Mouse (Mus musculus): ENCODE results near the gene Slc20a1. TPM values are rescaled to one million over a fixed set of nuclear protein-coding genes. Genes with fewer than 3 reads are reported as not detected.

Gene Slc20a1
- total and polyA plus RNA-seq, 3 experiments, result 10.1 to 15.9 (median 14.7) TPM

DNA sequence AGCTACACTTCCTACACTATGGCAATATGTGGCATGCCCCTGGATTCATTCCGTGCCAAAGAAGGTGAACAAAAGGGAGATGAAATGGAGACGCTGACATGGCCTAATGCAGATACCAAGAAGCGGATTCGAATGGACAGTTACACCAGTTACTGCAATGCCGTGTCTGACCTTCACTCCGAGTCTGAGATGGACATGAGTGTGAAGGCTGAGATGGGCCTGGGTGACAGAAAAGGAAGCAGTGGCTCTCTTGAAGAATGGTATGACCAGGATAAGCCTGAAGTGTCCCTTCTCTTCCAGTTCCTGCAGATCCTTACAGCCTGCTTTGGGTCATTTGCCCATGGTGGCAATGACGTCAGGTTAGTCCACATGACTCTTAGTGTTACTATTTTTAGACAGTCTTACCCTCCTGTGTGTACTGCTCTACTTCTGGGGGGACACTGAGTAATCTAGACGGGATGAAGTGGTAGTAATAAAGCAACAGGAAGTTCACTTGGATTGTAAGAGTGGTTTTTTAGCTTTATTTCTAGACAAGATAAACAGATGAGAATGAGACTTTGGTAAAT lies 9.7 kb downstream of the Slc20a1 start:
- 63% methylated on average over 8 of the region's 8 CpGs for WGBS
- H3K4me1 ChIP-seq (ENCODE audit: control insufficient read depth, insufficient read depth, low read length), result peaks cover 3% of the 10 kb centered on the region; the same call in 1 of the 2 replicates
- H3K79me2 ChIP-seq (replicated peaks; ENCODE audit: control insufficient read depth, insufficient read depth, low read length), result no peaks in the 10 kb centered on the region
- no peak overlapping the region for H3K4me3 ChIP-seq
- intact Hi-C loops (cut with DNase I), result no loop called here
- no peak for TF ChIP-seq EP300 (IDR thresholded peaks at IDR 0.05; ENCODE audit: insufficient read depth, low read depth, low read length)
- no peak for TF ChIP-seq CTCF (IDR thresholded peaks at IDR 0.05)
- no peak for TF ChIP-seq POLR2A (IDR thresholded peaks at IDR 0.05; ENCODE audit: insufficient read depth, low read depth, low read length)
- no peak for DNase-seq
- no peak overlapping the region for H3K9ac ChIP-seq (ENCODE audit: low read depth, low read length)
- peaks cover 26% of the 10 kb centered on the region for H3K36me3 ChIP-seq (ENCODE audit: control insufficient read depth, insufficient read depth, low read length)
- H3K27me3 ChIP-seq (ENCODE audit: control insufficient read depth, insufficient read depth, low read length), result no peaks in the 10 kb centered on the region
- peak overlapping the region; percentile 28 for H3K27ac ChIP-seq

- Histone ChIP-seq H3K27ac (no peak overlapping the region), H3K4me3 (no peak overlapping the region), H3K4me1 (ENCODE audit: control insufficient read depth, insufficient read depth, low read length) (peaks cover 3% of the 10 kb centered on the region; the same call in 1 of the 2 replicates), H3K27me3 (ENCODE audit: control insufficient read depth, insufficient read depth, low read length) (no peaks in the 10 kb centered on the region), H3K36me3 (ENCODE audit: control insufficient read depth, insufficient read depth, low read length) (peaks cover 26% of the 10 kb centered on the region), H3K79me2 (replicated peaks; ENCODE audit: control insufficient read depth, insufficient read depth, low read length) (no peaks in the 10 kb centered on the region), H3K9ac (ENCODE audit: low read depth, low read length) (no peak overlapping the region)
- intact Hi-C loops (cut with DNase I), result loop anchor here (5.0 kb wide), 1 partner anchor 47 kb away; no protein-coding TSS in a partner anchor
- DNase-seq, result no peak
- TF ChIP-seq EP300 (IDR thresholded peaks at IDR 0.05; ENCODE audit: insufficient read depth, low read depth, low read length) (no peak), CTCF (IDR thresholded peaks at IDR 0.05) (no peak), POLR2A (IDR thresholded peaks at IDR 0.05; ENCODE audit: insufficient read depth, low read depth, low read length) (no peak)
- WGBS, result 74% methylated on average over 8 of the region's 8 CpGs
Observed at GRCm38 (mm10) chr2:129210089-129210749, 11.7 kb downstream of the Slc20a1 start.

GRCm38 (mm10) chr2:129211255-129211654 lies 12.7 kb downstream of the Slc20a1 start:
- Histone ChIP-seq H3K4me1 (ENCODE audit: control insufficient read depth, insufficient read depth, low read length) (peaks cover 3% of the 10 kb centered on the region; the same call in 1 of the 2 replicates), H3K4me3 (no peak overlapping the region), H3K9ac (ENCODE audit: low read depth, low read length) (no peak overlapping the region), H3K36me3 (ENCODE audit: control insufficient read depth, insufficient read depth, low read length) (peaks cover 24% of the 10 kb centered on the region), H3K27me3 (ENCODE audit: control insufficient read depth, insufficient read depth, low read length) (no peaks in the 10 kb centered on the region), H3K27ac (no peak overlapping the region), H3K79me2 (replicated peaks; ENCODE audit: control insufficient read depth, insufficient read depth, low read length) (no peaks in the 10 kb centered on the region)
- intact Hi-C loops (cut with DNase I), result loop anchor here (5.0 kb wide), 1 partner anchor 46 kb away; no protein-coding TSS in a partner anchor
- 73% methylated on average over 4 of the region's 4 CpGs for WGBS
- no peak for TF ChIP-seq POLR2A (IDR thresholded peaks at IDR 0.05; ENCODE audit: insufficient read depth, low read depth, low read length)
- peak; percentile 25; the same call in 1 of the 2 replicates for TF ChIP-seq CTCF (IDR thresholded peaks at IDR 0.05)
- DNase-seq, result no peak

DNA sequence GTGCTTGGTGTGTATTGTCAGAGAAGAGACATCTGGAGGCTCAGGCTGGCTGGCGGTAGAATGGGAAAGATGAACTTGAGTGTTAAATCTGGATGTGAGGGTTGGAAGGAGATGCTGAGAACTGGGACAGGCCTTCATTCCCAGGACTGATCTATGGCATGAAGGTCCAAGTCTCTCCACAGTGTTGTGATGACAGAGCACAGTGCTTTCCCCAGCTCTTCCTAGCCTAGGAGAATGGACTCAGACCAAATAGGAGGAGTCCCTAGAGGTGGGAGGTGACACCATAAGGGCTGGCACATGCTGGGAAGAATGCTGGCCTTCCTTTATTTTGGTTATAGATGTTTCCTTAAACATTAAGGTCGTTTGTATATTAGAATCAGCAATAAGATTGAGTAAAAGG lies 13.4 kb downstream of the Slc20a1 start:
- 67% methylated on average over 2 of the region's 2 CpGs for WGBS
- TF ChIP-seq EP300 (IDR thresholded peaks at IDR 0.05; ENCODE audit: insufficient read depth, low read depth, low read length), result no peak
- no peak for TF ChIP-seq POLR2A (IDR thresholded peaks at IDR 0.05; ENCODE audit: insufficient read depth, low read depth, low read length)
- TF ChIP-seq CTCF (IDR thresholded peaks at IDR 0.05), result no peak
- DNase-seq, result no peak
- intact Hi-C loops (cut with DNase I), result loop anchor here (5.0 kb wide), 1 partner anchor 45 kb away; no protein-coding TSS in a partner anchor
- H3K36me3 ChIP-seq (ENCODE audit: control insufficient read depth, insufficient read depth, low read length), result peaks cover 20% of the 10 kb centered on the region
- H3K27me3 ChIP-seq (ENCODE audit: control insufficient read depth, insufficient read depth, low read length), result no peaks in the 10 kb centered on the region
- peaks cover 2% of the 10 kb centered on the region; the same call in 1 of the 2 replicates for H3K4me1 ChIP-seq (ENCODE audit: control insufficient read depth, insufficient read depth, low read length)
- no peak overlapping the region for H3K4me3 ChIP-seq
- H3K9ac ChIP-seq (ENCODE audit: low read depth, low read length), result no peak overlapping the region
- no peak overlapping the region for H3K27ac ChIP-seq
- no peaks in the 10 kb centered on the region for H3K79me2 ChIP-seq (replicated peaks; ENCODE audit: control insufficient read depth, insufficient read depth, low read length)

DNA sequence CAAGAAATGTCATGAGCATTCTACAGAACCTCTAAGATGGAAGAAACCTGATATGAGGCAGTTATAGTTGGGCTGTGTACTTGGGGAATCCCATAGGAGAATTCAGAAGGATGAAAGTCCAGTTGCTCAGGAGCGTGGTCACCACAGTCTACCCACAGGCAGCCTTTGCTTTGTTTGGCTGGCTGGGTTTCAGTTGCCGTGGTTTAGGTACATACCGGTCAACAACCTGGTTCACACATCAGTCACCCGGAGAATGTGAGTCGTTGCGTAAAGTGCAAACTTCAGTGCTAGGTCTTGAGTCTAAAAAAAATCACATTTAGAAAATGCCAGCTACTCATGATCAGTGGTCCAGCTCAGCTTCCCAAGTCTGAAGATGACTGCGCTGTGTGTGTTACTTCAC lies 14.0 kb downstream of the Slc20a1 start:
- no peak for DNase-seq
- Histone ChIP-seq H3K4me1 (ENCODE audit: control insufficient read depth, insufficient read depth, low read length) (peaks cover 2% of the 10 kb centered on the region; the same call in 1 of the 2 replicates), H3K36me3 (ENCODE audit: control insufficient read depth, insufficient read depth, low read length) (peaks cover 18% of the 10 kb centered on the region), H3K27ac (no peak overlapping the region), H3K9ac (ENCODE audit: low read depth, low read length) (no peak overlapping the region), H3K4me3 (no peak overlapping the region), H3K27me3 (ENCODE audit: control insufficient read depth, insufficient read depth, low read length) (no peaks in the 10 kb centered on the region), H3K79me2 (replicated peaks; ENCODE audit: control insufficient read depth, insufficient read depth, low read length) (no peaks in the 10 kb centered on the region)
- intact Hi-C loops (cut with DNase I), result loop anchor here (5.0 kb wide), 1 partner anchor 45 kb away; no protein-coding TSS in a partner anchor
- no peak for TF ChIP-seq EP300 (IDR thresholded peaks at IDR 0.05; ENCODE audit: insufficient read depth, low read depth, low read length)
- no peak for TF ChIP-seq POLR2A (IDR thresholded peaks at IDR 0.05; ENCODE audit: insufficient read depth, low read depth, low read length)
- no peak for TF ChIP-seq CTCF (IDR thresholded peaks at IDR 0.05)
- WGBS, result 89% methylated on average over 7 of the region's 7 CpGs

DNA sequence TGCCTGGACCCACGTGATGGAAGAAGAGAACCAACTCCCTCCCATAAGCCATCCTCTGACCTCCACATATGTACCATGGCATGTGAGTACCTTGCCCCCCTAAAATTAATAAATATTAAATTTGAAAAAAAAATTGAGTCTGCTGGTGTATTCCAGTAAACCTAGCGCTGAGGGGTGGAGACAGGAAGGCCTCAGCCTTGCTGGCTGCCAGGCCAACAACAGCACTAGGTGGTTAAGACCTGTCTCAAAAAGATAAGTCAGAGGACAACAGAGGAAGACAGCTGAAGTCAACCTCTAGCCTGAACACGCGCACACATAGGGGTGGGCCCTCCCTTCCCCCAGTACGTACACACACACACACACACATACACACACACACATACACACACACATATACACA lies 16.2 kb downstream of the Slc20a1 start:
- WGBS, result 92% methylated on average over 5 of the region's 5 CpGs
- no peaks in the 10 kb centered on the region for H3K79me2 ChIP-seq (replicated peaks; ENCODE audit: control insufficient read depth, insufficient read depth, low read length)
- no peaks in the 10 kb centered on the region for H3K27me3 ChIP-seq (ENCODE audit: control insufficient read depth, insufficient read depth, low read length)
- peaks cover 12% of the 10 kb centered on the region for H3K36me3 ChIP-seq (ENCODE audit: control insufficient read depth, insufficient read depth, low read length)
- no peak overlapping the region for H3K4me3 ChIP-seq
- H3K9ac ChIP-seq (ENCODE audit: low read depth, low read length), result no peak overlapping the region
- intact Hi-C loops (cut with DNase I), result loop anchor here (5.0 kb wide), 1 partner anchor 43 kb away; no protein-coding TSS in a partner anchor
- H3K27ac ChIP-seq, result no peak overlapping the region
- no peaks in the 10 kb centered on the region for H3K4me1 ChIP-seq (ENCODE audit: control insufficient read depth, insufficient read depth, low read length)
- TF ChIP-seq POLR2A (IDR thresholded peaks at IDR 0.05; ENCODE audit: insufficient read depth, low read depth, low read length), result no peak
- TF ChIP-seq CTCF (IDR thresholded peaks at IDR 0.05), result no peak
- no peak for TF ChIP-seq EP300 (IDR thresholded peaks at IDR 0.05; ENCODE audit: insufficient read depth, low read depth, low read length)
- no peak for DNase-seq
